Mouse (Mus musculus) neural tube, embryonic 11.5 days (tissue): ENCODE results near the gene Zeb2. TPM values are rescaled to one million over a fixed set of nuclear protein-coding genes. Genes with fewer than 3 reads are reported as not detected.
"Not testable (repeated sequence)": the region's sequence is repeated elsewhere in the genome, so short reads cannot be mapped to it uniquely, and the experiment has no call there.

Experiments
- ATAC-seq: fragments of 200-750 bp; cut with Nextera tagmentation; 2 replicates; pipeline ENCODE4 v1.8.0; 2017; ENCODE audit warnings: moderate number of reproducible peaks, mild to moderate bottlenecking, moderate TSS enrichment, moderate library complexity; ENCODE audit not compliant: insufficient read depth, low FRiP score, low TSS enrichment
- DNase-seq: peaks from one replicate; pipeline ENCODE4 v3.0.0-alpha.2; 2015; ENCODE audit warnings: low spot score
- H3K27ac ChIP-seq: fragments of 300-500 bp; sonication (generic); 2 replicates; pipeline ENCODE4 v1.5.1; 2014; ENCODE audit warnings: low read depth, mild to moderate bottlenecking, low read length
- H3K27me3 ChIP-seq: fragments of 300-500 bp; sonication (generic); 2 replicates; pipeline ENCODE4 v1.6.1; 2014; ENCODE audit warnings: mild to moderate bottlenecking, low read length, mixed read lengths; ENCODE audit not compliant: control insufficient read depth, insufficient read depth
- H3K36me3 ChIP-seq: fragments of 300-500 bp; sonication (generic); 2 replicates; pipeline ENCODE4 v1.6.1; 2014; ENCODE audit warnings: mild to moderate bottlenecking, low read length, moderate library complexity, mixed read lengths; ENCODE audit not compliant: control insufficient read depth, insufficient read depth
- H3K4me1 ChIP-seq: fragments of 300-500 bp; sonication (generic); 2 replicates; pipeline ENCODE4 v1.6.1; 2014; ENCODE audit warnings: low read length, mixed read lengths; ENCODE audit not compliant: control insufficient read depth, insufficient read depth
- H3K4me2 ChIP-seq: fragments of 300-500 bp; sonication (generic); 2 replicates; pipeline ENCODE4 v1.6.1; 2014; ENCODE audit warnings: low read depth, mild to moderate bottlenecking, moderate library complexity
- H3K4me3 ChIP-seq: fragments of 300-500 bp; sonication (generic); 2 replicates; pipeline ENCODE4 v1.5.1; 2014; ENCODE audit warnings: low read depth, low read length
- H3K9ac ChIP-seq: fragments of 300-500 bp; sonication (generic); 2 replicates; pipeline ENCODE4 v1.6.1; 2014; ENCODE audit warnings: mild to moderate bottlenecking, low read length
- H3K9me3 ChIP-seq: fragments of 300-500 bp; sonication (generic); 2 replicates; pipeline ENCODE4 v1.6.1; 2016; ENCODE audit warnings: low read length; ENCODE audit not compliant: control insufficient read depth
- WGBS: fragments of 180-500 bp; shearing (Covaris S2); extraction: QIAGEN DNeasy Blood & Tissue Kit; methylation state at CpG from one replicate; pipeline ENCODE4 v1.1.7; 2014; 5-methylcytosine and 5-hydroxymethylcytosine counted together
- polyA plus RNA-seq: library from polyadenylated mRNA; unstranded; fragments of >200 nt; fragmentation: Nextera tagmentation; extraction: Ambion mirVana; gene quantifications from 2 replicates; pipeline ENCODE4 v1.2.1, GENCODE M21; 2014

The Zeb2 gene
- polyA plus RNA-seq, 1 experiment from 2014 or later = 55.9 TPM

DNA sequence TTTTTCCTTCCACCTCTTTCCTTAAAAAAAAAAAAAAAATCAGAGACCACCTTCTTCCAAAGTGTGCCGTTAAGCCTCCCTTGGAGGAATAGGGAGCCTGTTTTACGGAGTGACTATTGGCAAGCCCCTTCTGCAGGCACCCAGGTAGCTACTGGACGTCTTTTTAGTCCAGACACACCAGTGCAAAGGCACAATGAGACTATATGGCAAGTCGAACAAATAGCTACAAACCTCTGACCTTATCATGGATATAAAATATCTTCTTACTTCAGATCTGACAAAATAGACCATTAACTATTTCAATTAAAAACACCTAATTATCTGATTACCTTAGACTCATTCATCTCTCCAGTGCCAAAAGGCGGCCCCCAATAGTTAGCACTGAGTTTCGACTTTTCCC lies 2.0 kb downstream of the Zeb2 start:
- peak overlapping the region; percentile 96 for H3K27ac ChIP-seq

DNA sequence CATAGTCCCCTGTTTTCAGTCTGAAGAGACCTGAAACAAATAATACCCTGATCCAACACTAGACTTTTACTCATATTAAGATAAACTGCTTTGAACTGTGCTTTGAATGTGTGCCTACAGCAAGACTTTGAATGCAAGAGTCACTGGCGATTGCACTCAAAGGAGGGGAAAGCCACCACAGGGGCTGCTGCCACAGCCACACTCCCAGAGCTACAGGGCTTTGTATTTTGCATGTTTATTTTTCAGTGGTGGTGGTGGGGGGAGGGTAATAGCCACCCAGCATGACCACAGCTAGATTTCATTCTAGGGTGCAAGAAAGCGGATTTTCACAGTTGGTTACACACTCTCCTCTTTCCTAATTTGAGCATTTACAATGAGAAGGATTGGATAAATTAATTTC lies 2.6 kb downstream of the Zeb2 start:
- peak overlapping the region; percentile 30 for H3K4me2 ChIP-seq
- DNase-seq (no peak), ATAC-seq (no peak)
- no peaks in the 10 kb centered on the region for H3K27me3 ChIP-seq
- no peaks in the 10 kb centered on the region for H3K36me3 ChIP-seq
- H3K4me3 ChIP-seq = no peak overlapping the region; the same call in 1 of the 2 replicates
- 4% methylated on average over 2 of the region's 2 CpGs for WGBS
- H3K9me3 ChIP-seq = no peaks in the 10 kb centered on the region
- H3K27ac ChIP-seq = 0 out of 2 replicates have a peak overlapping the region, but pooled peaks have one; percentile 39
- peaks cover 21% of the 10 kb centered on the region for H3K4me1 ChIP-seq
- H3K9ac ChIP-seq = no peak overlapping the region

More for the DNA sequence above, 2.0 kb downstream of the Zeb2 start:
- H3K4me3 ChIP-seq = peak overlapping the region; percentile 58
- no peaks in the 10 kb centered on the region for H3K9me3 ChIP-seq
- no peak overlapping the region; the same call in 1 of the 2 replicates for H3K9ac ChIP-seq
- H3K4me2 ChIP-seq = peak overlapping the region; percentile 80
- no peaks in the 10 kb centered on the region for H3K36me3 ChIP-seq
- 2% methylated on average over 6 of the region's 6 CpGs for WGBS
- H3K27me3 ChIP-seq = no peaks in the 10 kb centered on the region
- peaks cover 21% of the 10 kb centered on the region for H3K4me1 ChIP-seq
- ATAC-seq (no peak), DNase-seq (no peak)

DNA sequence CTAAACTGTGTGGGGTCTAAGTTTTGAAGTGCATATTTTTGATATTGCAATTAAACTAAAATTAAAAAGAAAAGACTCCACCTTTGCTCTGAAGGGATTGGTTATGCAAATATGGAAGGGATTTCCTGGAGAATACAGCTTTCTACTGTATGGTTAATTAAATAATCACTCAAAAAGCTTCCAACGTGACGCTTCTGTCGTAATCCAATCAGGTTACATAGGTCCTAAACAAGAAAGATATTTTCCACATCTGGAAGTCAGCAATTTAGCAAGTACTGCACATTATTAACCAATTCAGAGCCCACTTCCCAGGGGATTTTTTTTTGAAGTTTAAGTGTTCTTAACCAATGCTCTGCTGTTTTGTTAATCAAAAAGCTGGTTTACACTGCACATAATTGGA lies 3.3 kb downstream of the Zeb2 start:
- H3K27me3 ChIP-seq = no peaks in the 10 kb centered on the region
- DNase-seq (no peak), ATAC-seq (no peak)
- H3K4me3 ChIP-seq = no peak overlapping the region
- no peak overlapping the region for H3K27ac ChIP-seq
- peaks cover 21% of the 10 kb centered on the region for H3K4me1 ChIP-seq
- peak overlapping the region; percentile 71; the same call in 1 of the 2 replicates for H3K4me2 ChIP-seq
- 22% methylated on average over 3 of the region's 3 CpGs for WGBS
- no peaks in the 10 kb centered on the region for H3K36me3 ChIP-seq
- H3K9me3 ChIP-seq = no peaks in the 10 kb centered on the region
- no peak overlapping the region for H3K9ac ChIP-seq

DNA sequence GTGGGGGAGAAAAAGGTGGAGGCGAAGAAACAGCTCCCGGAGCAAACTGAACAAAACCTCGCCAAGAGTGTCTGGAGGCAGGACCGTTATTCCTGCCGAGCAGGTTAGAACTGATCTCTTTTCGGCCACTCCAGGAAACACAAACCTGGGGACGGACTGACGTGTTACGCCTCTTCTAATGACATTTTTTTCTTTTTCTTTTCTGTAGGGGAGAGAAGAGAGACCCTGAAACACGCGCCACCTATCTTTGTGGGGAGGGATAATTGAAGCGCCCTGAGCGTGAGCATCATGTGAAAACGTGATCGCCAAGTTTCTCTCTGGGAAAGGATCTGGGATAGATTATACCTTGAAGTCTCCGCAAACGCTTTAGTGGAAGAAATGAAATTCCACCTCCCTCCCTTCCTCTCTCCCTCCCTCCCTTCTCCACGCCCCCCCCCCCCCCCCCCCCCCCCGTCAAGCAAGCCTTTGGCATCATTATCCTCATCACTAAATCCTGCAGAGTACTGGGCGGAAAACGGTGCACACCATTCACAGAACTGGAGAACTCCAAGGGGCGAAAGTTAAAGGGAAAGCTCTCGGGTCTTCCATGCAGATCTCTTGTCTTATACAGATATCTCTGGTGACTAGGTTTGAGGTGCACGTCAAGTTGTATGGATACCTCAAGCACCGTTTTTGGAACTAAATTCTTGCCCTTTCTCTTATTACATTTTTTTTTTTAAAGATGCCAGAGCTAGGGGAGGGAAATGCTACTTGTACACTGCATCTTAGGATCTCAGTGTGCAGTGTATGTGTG lies 4.1 kb downstream of the Zeb2 start:
- Histone ChIP-seq H3K27ac (peak overlapping the region; percentile 75), H3K4me1 (peaks cover 21% of the 10 kb centered on the region), H3K27me3 (no peaks in the 10 kb centered on the region), H3K9me3 (no peaks in the 10 kb centered on the region), H3K4me2 (peak overlapping the region; percentile 71), H3K36me3 (no peaks in the 10 kb centered on the region), H3K4me3 (peak overlapping the region; percentile 96), H3K9ac (peak overlapping the region; percentile 81)
- DNase-seq (peak; percentile 72), ATAC-seq (no peak)
- under 1% methylated on average over 23 of the region's 25 CpGs for WGBS

DNA sequence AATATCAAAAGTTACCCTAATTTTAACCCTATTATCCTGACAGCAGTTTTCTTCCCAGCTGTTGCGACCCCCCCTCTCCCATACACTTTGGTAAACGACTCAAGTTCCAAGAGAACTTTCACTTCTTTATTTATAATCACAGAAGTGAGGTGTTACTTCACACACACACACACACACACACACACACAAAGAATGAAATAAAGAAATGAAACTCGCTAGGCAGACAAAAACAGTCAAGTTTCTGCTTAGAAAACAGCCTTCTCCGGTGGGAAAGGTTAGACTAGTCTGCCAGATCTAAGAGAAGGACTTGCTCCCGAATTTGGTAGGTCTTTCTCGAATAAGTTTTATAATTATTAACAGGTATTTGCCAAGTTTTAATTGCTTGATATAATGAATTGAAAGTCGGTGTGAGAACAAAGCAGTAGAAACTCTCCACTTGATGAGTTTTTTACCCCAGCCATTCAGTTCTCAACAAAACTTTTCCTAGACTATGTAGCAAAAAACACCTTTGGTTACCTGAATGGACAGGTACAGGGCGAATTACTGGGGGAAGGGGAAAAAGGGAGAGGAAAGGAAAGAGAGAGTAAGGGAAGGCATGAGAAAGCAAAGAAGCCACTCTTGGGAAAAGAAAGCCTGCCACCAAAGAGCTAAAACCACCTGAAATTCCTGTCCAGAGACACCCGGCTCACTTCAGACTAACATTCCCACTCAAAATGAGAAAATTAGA lies 5.0 kb downstream of the Zeb2 start:
- DNase-seq (no peak), ATAC-seq (no peak)
- Histone ChIP-seq H3K27ac (peak overlapping the region; percentile 75), H3K9me3 (no peaks in the 10 kb centered on the region), H3K4me2 (peak overlapping the region; percentile 71), H3K36me3 (no peaks in the 10 kb centered on the region), H3K4me1 (peaks cover 25% of the 10 kb centered on the region), H3K4me3 (peak overlapping the region; percentile 96), H3K9ac (peak overlapping the region; percentile 81), H3K27me3 (no peaks in the 10 kb centered on the region)
- 2% methylated on average over 9 of the region's 9 CpGs for WGBS

DNA sequence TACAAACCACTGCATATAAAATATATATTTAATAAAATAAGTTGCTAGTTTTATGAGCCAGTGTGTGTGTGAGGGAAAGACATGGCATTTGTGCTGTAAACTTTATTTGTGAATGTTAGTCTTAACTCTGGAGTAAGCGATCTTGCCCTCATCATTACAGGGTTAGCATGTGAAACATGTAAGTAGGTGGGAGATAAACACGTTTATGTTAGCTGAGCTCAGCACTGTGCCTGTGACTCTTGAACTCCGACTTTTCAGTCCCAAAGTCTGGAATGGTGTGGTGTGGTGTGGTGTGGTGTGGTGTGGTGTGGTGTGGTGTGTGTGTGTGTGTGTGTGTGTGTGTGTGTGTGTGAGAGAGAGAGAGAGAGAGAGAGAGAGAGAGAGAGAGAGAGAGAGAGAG lies 5.6 kb downstream of the Zeb2 start:
- H3K27ac ChIP-seq = peak overlapping the region; percentile 98
- DNase-seq, H3K27me3 ChIP-seq, ATAC-seq, H3K9me3 ChIP-seq, H3K36me3 ChIP-seq: not testable (repeated sequence)
- 1% methylated on average over 3 of the region's 3 CpGs for WGBS
- peaks cover 27% of the 10 kb centered on the region for H3K4me1 ChIP-seq
- peak overlapping the region; percentile 96 for H3K4me3 ChIP-seq
- H3K4me2 ChIP-seq = peak overlapping the region; percentile 71
- peak overlapping the region; percentile 100 for H3K9ac ChIP-seq

DNA sequence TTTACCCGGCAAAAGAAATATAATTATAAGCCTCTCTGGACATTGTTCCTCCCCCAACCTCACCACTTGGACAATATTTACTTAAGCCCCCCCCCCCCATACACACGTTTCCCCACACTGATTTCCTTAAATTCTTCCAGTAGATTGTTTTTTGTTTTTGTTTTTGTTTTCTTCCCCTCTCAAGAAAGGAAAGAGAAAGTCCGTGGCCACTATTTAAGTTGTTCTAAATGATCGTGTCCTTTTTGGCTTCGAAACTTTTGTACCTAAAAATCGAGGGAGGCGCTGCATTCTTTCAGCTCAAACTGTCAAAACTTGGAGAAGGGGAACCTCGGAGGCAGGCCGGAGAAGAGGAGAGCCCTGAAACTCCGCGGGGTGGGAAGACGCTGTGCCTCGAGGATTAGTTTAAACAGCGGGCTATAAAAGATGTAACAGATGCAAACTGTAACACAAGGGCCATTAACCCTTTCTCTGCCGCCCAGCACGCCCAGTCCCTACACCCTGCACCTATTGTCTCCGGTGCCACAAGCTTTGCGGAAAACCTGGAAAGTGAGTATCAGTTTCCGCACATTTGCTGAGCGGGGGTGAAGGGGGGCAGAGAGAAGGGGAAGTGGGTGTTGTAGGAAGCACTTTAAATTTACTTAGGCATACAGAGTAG lies 6.3 kb downstream of the Zeb2 start:
- peak; percentile 72 for DNase-seq
- H3K27ac ChIP-seq = peak overlapping the region; percentile 98
- H3K9ac ChIP-seq = peak overlapping the region; percentile 100
- peak overlapping the region; percentile 71 for H3K4me2 ChIP-seq
- H3K9me3 ChIP-seq = no peaks in the 10 kb centered on the region
- peaks cover 34% of the 10 kb centered on the region for H3K4me1 ChIP-seq
- under 1% methylated on average over 20 of the region's 20 CpGs for WGBS
- no peaks in the 10 kb centered on the region for H3K36me3 ChIP-seq
- peak overlapping the region; percentile 96 for H3K4me3 ChIP-seq
- no peaks in the 10 kb centered on the region for H3K27me3 ChIP-seq
- no peak for ATAC-seq

DNA sequence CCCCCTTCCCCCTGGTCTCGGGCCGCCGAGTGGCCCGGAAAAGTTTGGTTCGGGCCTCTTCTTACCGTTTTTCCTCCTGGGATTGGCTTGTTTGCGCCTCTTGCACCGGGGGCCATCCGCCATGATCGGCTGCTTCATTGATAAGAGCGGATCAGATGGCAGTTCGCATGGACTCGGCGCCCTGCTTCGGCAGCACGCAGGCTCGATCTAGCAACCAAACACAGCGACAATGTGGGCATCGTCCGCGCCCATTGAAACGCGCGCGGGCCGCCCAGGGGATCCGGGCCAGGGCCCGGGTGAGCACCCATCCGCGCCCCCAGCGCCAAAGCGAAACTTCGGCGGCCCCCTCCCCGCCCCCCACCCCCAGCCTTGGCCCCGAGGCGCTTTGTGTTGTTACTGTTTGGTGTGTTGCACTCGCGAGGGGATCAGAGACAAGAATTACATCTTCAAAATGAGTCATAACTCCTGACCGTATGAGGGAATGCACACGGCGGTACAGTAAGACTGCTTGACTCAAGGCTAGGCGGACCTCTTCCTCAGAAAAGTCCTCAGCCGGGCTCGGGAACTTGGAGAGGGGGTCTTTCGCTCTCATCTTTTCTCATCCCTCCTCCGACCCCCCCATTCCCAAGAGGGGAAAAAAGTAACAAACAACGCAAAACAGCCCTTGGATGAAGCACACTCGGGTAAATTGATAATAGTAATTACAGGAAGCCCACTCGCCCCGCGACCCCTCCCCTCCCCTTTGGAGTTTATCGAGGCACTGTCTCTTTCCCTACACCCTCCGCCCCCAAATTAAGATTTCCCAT lies 7.0 kb downstream of the Zeb2 start:
- no peaks in the 10 kb centered on the region for H3K27me3 ChIP-seq
- H3K9ac ChIP-seq = peak overlapping the region; percentile 100
- ATAC-seq (peak; percentile 38), DNase-seq (peak; percentile 73)
- peak overlapping the region; percentile 96 for H3K4me3 ChIP-seq
- peak overlapping the region; percentile 71 for H3K4me2 ChIP-seq
- WGBS = under 1% methylated on average over 51 of the region's 54 CpGs
- no peaks in the 10 kb centered on the region for H3K36me3 ChIP-seq
- no peaks in the 10 kb centered on the region for H3K9me3 ChIP-seq
- peak overlapping the region; percentile 98 for H3K27ac ChIP-seq
- H3K4me1 ChIP-seq = peaks cover 38% of the 10 kb centered on the region
